ENCODE assay signal across 13 mouse cellular contexts in genomic region chr5:143301296-143301695, GRCm38 (mm10). TPM values are rescaled to one million over a fixed set of nuclear protein-coding genes. Genes with fewer than 3 reads are reported as not detected.
DNase-seq lines count a peak whose midpoint lies in the region; ATAC-seq and TF ChIP-seq lines count a peak whose summit lies in the region.
"Had no signal": no experiment of that assay in that cellular context is flagged by ENCODE, and none has a peak within 500 bp of the region (broad histone marks: within the 10 kb centered on the region; RNA-seq: fewer than 3 reads in every experiment).

No protein-coding gene starts in this region.

- peak; percentile 21; the same call in 1 of the 2 replicates for TF ChIP-seq CTCF in cerebellum, adult 2 months (IDR thresholded peaks at IDR 0.05; ENCODE audit: borderline replicate concordance, insufficient read depth, low read depth, low read length)
- peak; percentile 50; the same call in 1 of the 2 replicates for TF ChIP-seq CTCF in thymus, adult 2 months (IDR thresholded peaks at IDR 0.05; ENCODE audit: borderline replicate concordance, control insufficient read depth, extremely low read depth, insufficient read depth, low read length, poor library complexity)
- 0 out of 2 replicates have a peak, but pooled peaks have one; percentile 12 for TF ChIP-seq CTCF in small intestine, adult 2 months (IDR thresholded peaks at IDR 0.05; ENCODE audit: extremely low read depth, insufficient read length, insufficient replicate concordance, low read depth, low read length)

- no peak overlapping the region for H3K4me3 ChIP-seq in cerebellum, adult 2 months (replicated peaks; ENCODE audit: insufficient read depth, low read depth, low read length)
- H3K4me3 ChIP-seq in thymus, adult 2 months (ENCODE audit: control insufficient read depth, insufficient read depth, low read length): no peak overlapping the region
- no peak overlapping the region for H3K4me3 ChIP-seq in small intestine, adult 2 months (ENCODE audit: low read depth, low read length)
- H3K4me3 ChIP-seq: limb, embryonic 13.5 days had no signal

- ATAC-seq in erythroid progenitor cell, adult 5-6 weeks (replicated peaks; ENCODE audit: low FRiP score, poor library complexity, severe bottlenecking): no peak
- ATAC-seq: activated CD4-positive, CD25-positive, alpha-beta regulatory T cell, adult 4 months had no signal

- H3K36me3 ChIP-seq in thymus, adult 2 months (ENCODE audit: control insufficient read depth, insufficient read depth, low read length): peaks cover 46% of the 10 kb centered on the region
- peaks cover 34% of the 10 kb centered on the region for H3K36me3 ChIP-seq in small intestine, adult 2 months (ENCODE audit: control insufficient read depth, insufficient read depth, low read length)

- no peaks in the 10 kb centered on the region for H3K27me3 ChIP-seq in cerebellum, adult 2 months (ENCODE audit: control insufficient read depth, insufficient read depth, low read length)
- H3K27me3 ChIP-seq in thymus, adult 2 months (ENCODE audit: control insufficient read depth, insufficient read depth, low read length): no peaks in the 10 kb centered on the region
- no peaks in the 10 kb centered on the region for H3K27me3 ChIP-seq in small intestine, adult 2 months (ENCODE audit: control insufficient read depth, insufficient read depth, low read length)
- H3K27me3 ChIP-seq: limb, embryonic 13.5 days had no signal

- peaks cover 3% of the 10 kb centered on the region; the same call in 1 of the 2 replicates for H3K4me1 ChIP-seq in cerebellum, adult 2 months (ENCODE audit: control insufficient read depth, insufficient read depth, low read length)
- H3K4me1 ChIP-seq in thymus, adult 2 months (replicated peaks; ENCODE audit: control insufficient read depth, insufficient read depth, low read length): no peaks in the 10 kb centered on the region
- no peaks in the 10 kb centered on the region for H3K4me1 ChIP-seq in small intestine, adult 2 months (ENCODE audit: control insufficient read depth, insufficient read depth, insufficient read length, low read length)
- H3K4me1 ChIP-seq: limb, embryonic 13.5 days had no signal

- H3K27ac ChIP-seq in cerebellum, adult 2 months (ENCODE audit: insufficient read depth, low read length): no peak overlapping the region
- no peak overlapping the region for H3K27ac ChIP-seq in thymus, adult 2 months (ENCODE audit: control insufficient read depth, insufficient read depth, low read length)
- H3K27ac ChIP-seq in small intestine, adult 2 months (ENCODE audit: insufficient read depth, low read depth, low read length): no peak overlapping the region
- H3K27ac ChIP-seq: limb, embryonic 13.5 days had no signal

- no peak for DNase-seq in cerebellum, adult 2 months
- no peak for DNase-seq in cerebellum, adult 11-12 months
- DNase-seq in kidney, postnatal 4 days: peak; percentile 48 to 60
- no peak for DNase-seq in kidney, adult 11 months
- DNase-seq in thymus, adult 2 months: no peak
- no peak for DNase-seq in thymus, postnatal 0 days (ENCODE audit: low spot score)
- DNase-seq: cerebellum, adult 18-20 months; gastrocnemius, postnatal 10 days had no signal

- TF ChIP-seq POLR2A in cerebellum, adult 2 months (IDR thresholded peaks at IDR 0.05; ENCODE audit: borderline replicate concordance, insufficient read depth, low read length): no peak
- TF ChIP-seq POLR2A in thymus, adult 2 months (IDR thresholded peaks at IDR 0.05; ENCODE audit: control insufficient read depth, extremely low read depth, insufficient read depth, low read length, poor library complexity): no peak
- TF ChIP-seq POLR2A in small intestine, adult 2 months (IDR thresholded peaks at IDR 0.05; ENCODE audit: low read depth, low read length): no peak

- WGBS in cerebellum, adult 2 months: 58% methylated on average over 8 of the region's 8 CpGs
- 86% methylated on average over 8 of the region's 8 CpGs for WGBS in thymus, adult 2 months
- 73% methylated on average over 8 of the region's 8 CpGs for WGBS in small intestine, adult 2 months

RNA-seq across cellular contexts. Expression of gene Zfp853, which starts 7.9 kb away (rescaled TPM):
- 2.0 TPM in 2 replicates for polyA plus RNA-seq in cerebellum, adult 2 months (2012; rRNA removed)
- polyA plus RNA-seq in thymus, adult 2 months (2012; rRNA removed): 0.96 and 1.0 TPM in 2 replicates
- polyA plus RNA-seq in thymus, postnatal 0 days (2015; fragmentation: Nextera tagmentation; extraction: Ambion mirVana): 0.04 and 0.08 TPM in 2 replicates
- polyA plus RNA-seq in small intestine, adult 2 months (2012; rRNA removed): 0.34 and 0.35 TPM in 2 replicates
- not detected in 2 replicates for total RNA-seq in erythroid progenitor cell, adult 5-6 weeks (2015; ENCODE audit: low replicate concordance)
- total RNA-seq in erythroid progenitor cell, adult 5-6 weeks (2017; ENCODE audit: low replicate concordance): not detected in 2 replicates
- polyA plus RNA-seq: activated CD4-positive, CD25-positive, alpha-beta regulatory T cell, adult 4 months had no signal

RNA-seq across cellular contexts. Expression of gene E130309D02Rik, which starts 13.9 kb away (rescaled TPM):
- 17.0 and 17.8 TPM in 2 replicates for polyA plus RNA-seq in cerebellum, adult 2 months (2012; rRNA removed)
- 65.3 and 83.7 TPM in 2 replicates for polyA plus RNA-seq in thymus, adult 2 months (2012; rRNA removed)
- polyA plus RNA-seq in thymus, postnatal 0 days (2015; fragmentation: Nextera tagmentation; extraction: Ambion mirVana): 43.4 and 47.8 TPM in 2 replicates
- 19.8 and 28.2 TPM in 2 replicates for polyA plus RNA-seq in small intestine, adult 2 months (2012; rRNA removed)
- 14.7 and 20.9 TPM in 2 replicates for total RNA-seq in erythroid progenitor cell, adult 5-6 weeks (2015; ENCODE audit: low replicate concordance)
- 7.8 and 8.2 TPM in 2 replicates for total RNA-seq in erythroid progenitor cell, adult 5-6 weeks (2017; ENCODE audit: low replicate concordance)

RNA-seq across cellular contexts. Expression of gene Zdhhc4, which starts 27.8 kb away (rescaled TPM):
- 68.3 and 69.7 TPM in 2 replicates for polyA plus RNA-seq in cerebellum, adult 2 months (2012; rRNA removed)
- polyA plus RNA-seq in thymus, adult 2 months (2012; rRNA removed): 117 and 118 TPM in 2 replicates
- 88.6 and 97.2 TPM in 2 replicates for polyA plus RNA-seq in thymus, postnatal 0 days (2015; fragmentation: Nextera tagmentation; extraction: Ambion mirVana)
- 24.4 and 44.6 TPM in 2 replicates for polyA plus RNA-seq in small intestine, adult 2 months (2012; rRNA removed)
- 16.6 and 43.6 TPM in 2 replicates for total RNA-seq in erythroid progenitor cell, adult 5-6 weeks (2015; ENCODE audit: low replicate concordance)
- total RNA-seq in erythroid progenitor cell, adult 5-6 weeks (2017; ENCODE audit: low replicate concordance): 11.6 and 29.8 TPM in 2 replicates

RNA-seq across cellular contexts. Expression of gene Zfp316, which starts 31.5 kb away (rescaled TPM):
- 14.1 and 14.7 TPM in 2 replicates for polyA plus RNA-seq in cerebellum, adult 2 months (2012; rRNA removed)
- polyA plus RNA-seq in thymus, adult 2 months (2012; rRNA removed): 3.6 and 4.0 TPM in 2 replicates
- polyA plus RNA-seq in thymus, postnatal 0 days (2015; fragmentation: Nextera tagmentation; extraction: Ambion mirVana): 0.75 and 0.78 TPM in 2 replicates
- 3.5 and 5.6 TPM in 2 replicates for polyA plus RNA-seq in small intestine, adult 2 months (2012; rRNA removed)
- 0.36 TPM in 1 of 2 replicates, not detected in the other for total RNA-seq in erythroid progenitor cell, adult 5-6 weeks (2015; ENCODE audit: low replicate concordance)
- 0.64 and 0.76 TPM in 2 replicates for total RNA-seq in erythroid progenitor cell, adult 5-6 weeks (2017; ENCODE audit: low replicate concordance)

RNA-seq across cellular contexts. Expression of gene Grid2ip, which starts 55.8 kb away (rescaled TPM):
- 38.5 and 52.1 TPM in 2 replicates for polyA plus RNA-seq in cerebellum, adult 2 months (2012; rRNA removed)
- polyA plus RNA-seq in thymus, adult 2 months (2012; rRNA removed): 0.06 and 0.26 TPM in 2 replicates
- 0.05 TPM in 1 of 2 replicates, not detected in the other for polyA plus RNA-seq in thymus, postnatal 0 days (2015; fragmentation: Nextera tagmentation; extraction: Ambion mirVana)
- polyA plus RNA-seq in small intestine, adult 2 months (2012; rRNA removed): 0.09 and 0.22 TPM in 2 replicates
- not detected in 2 replicates for total RNA-seq in erythroid progenitor cell, adult 5-6 weeks (2015; ENCODE audit: low replicate concordance)
- total RNA-seq in erythroid progenitor cell, adult 5-6 weeks (2017; ENCODE audit: low replicate concordance): not detected in 2 replicates
- total RNA-seq: heart, postnatal 25 days had no signal
- polyA plus RNA-seq: activated CD4-positive, CD25-positive, alpha-beta regulatory T cell, adult 4 months had no signal

Comparison
In these comparisons a context has a peak if more than half of its experiments do, and no peak if none do; other contexts are left out.
1. DNase-seq: peak in kidney, postnatal 4 days (2 of 2); none in cerebellum, adult 2 months (0 of 2), cerebellum, adult 11-12 months (single experiment), kidney, adult 11 months (single experiment), thymus, adult 2 months (single experiment) and thymus, postnatal 0 days (single experiment).
2. Peak in every context shown above with its lines, with median percentiles within 50 percentile points of each other: CTCF ChIP-seq.